Comparison of ENCODE assay signal across 8 mouse cellular contexts in the genomic region with DNA sequence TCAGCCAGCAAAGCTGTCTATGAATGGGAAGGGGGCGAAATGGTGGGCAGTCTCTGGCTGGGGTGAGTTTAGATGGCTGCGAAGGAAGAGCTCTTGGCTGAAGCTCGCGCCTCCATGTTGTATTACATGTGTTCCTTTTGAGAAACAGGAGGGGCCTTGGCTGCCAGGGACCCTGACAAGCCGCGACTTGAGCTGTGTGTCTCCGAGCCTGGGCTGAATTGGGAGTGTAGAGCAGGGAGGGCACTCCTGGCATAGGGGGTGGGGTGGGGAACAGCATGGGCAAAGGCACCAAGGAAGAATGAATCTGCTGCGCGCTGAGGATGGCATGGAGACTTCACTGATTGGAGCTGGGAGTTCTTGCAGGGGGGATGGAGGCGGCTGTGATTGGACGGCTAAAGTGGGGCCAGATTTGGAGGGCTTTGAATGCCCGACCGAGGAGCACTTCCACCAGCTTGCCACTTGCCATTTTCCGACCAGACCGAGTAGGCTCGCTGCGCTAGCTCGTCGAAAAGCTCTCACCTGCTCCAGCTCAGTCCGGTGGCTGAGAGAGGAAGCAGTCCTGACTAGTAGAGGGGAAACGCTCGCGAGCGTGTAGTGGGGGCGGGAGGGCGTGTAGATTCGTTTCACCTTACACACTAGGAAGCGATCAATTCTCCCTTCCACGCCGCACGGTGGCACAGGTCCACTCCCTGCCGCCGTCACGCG. TPM values are rescaled to one million over a fixed set of nuclear protein-coding genes. Genes with fewer than 3 reads are reported as not detected.
DNase-seq lines count a peak whose midpoint lies in the region; ATAC-seq and TF ChIP-seq lines count a peak whose summit lies in the region.

No protein-coding gene starts in this region.

- peak; percentile 90 for ATAC-seq in lung, embryonic 14.5 days (ENCODE audit: insufficient read depth)
- peak; percentile 83 for ATAC-seq in neutrophil, adult 5-6 weeks (ENCODE audit: extremely low read depth, insufficient number of reproducible peaks, low FRiP score, poor library complexity, severe bottlenecking)

- no peak; the same call in 1 of the 2 replicates for TF ChIP-seq CTCF in lung, embryonic 14.5 days (IDR thresholded peaks at IDR 0.05; ENCODE audit: low read depth)

- peak overlapping the region; percentile 99 for H3K27ac ChIP-seq in lung, embryonic 14.5 days (ENCODE audit: low read depth)

- WGBS in lung, embryonic 14.5 days = 2% methylated on average over 35 of the region's 35 CpGs

- H3K9me3 ChIP-seq in lung, embryonic 14.5 days (ENCODE audit: low read depth, low read length) = no peaks in the 10 kb centered on the region

- peaks cover 6% of the 10 kb centered on the region for H3K4me1 ChIP-seq in lung, embryonic 14.5 days (ENCODE audit: insufficient read depth)

- DNase-seq in MEL-GATA-1-ER (ENCODE audit: extremely low read depth, low read depth) = peak; percentile 42
- DNase-seq in cerebellum, adult 8-10 months = peak; percentile 62
- DNase-seq in forelimb bud, embryonic 11.5 days (ENCODE audit: low read depth, low spot score) = peak; percentile 93
- DNase-seq in heart, postnatal 4 days = peak; percentile 78
- peak; percentile 81 to 83 for DNase-seq in layer of hippocampus, adult 8-10 months (ENCODE audit: low spot score in 2 of 2)
- peak; percentile 90 for DNase-seq in lung, embryonic 14.5 days
- peak; percentile 66 to 74 for DNase-seq in thymus, adult 18-20 months

- H3K4me3 ChIP-seq in lung, embryonic 14.5 days (ENCODE audit: low read depth, low read length) = peak overlapping the region; percentile 96

- H3K9ac ChIP-seq in lung, embryonic 14.5 days = peak overlapping the region; percentile 98

- H3K36me3 ChIP-seq in lung, embryonic 14.5 days (ENCODE audit: insufficient read depth) = no peaks in the 10 kb centered on the region

- no peaks in the 10 kb centered on the region for H3K27me3 ChIP-seq in lung, embryonic 14.5 days (ENCODE audit: insufficient read depth, low read length)

- peak overlapping the region; percentile 73 for H3K4me2 ChIP-seq in lung, embryonic 14.5 days

RNA-seq across cellular contexts. Expression of gene Rfx7, which starts 0.6 kb away (rescaled TPM):
- 10 to 100 TPM; 18.1 to 18.9 TPM for total RNA-seq in heart, postnatal 4 days (2021)
- 10 to 100 TPM; 23.1 to 29.5 (median 24.4) TPM for total RNA-seq in layer of hippocampus, adult 8-10 months (2022)
- 17.1 and 18.1 TPM in 2 replicates for polyA plus RNA-seq in lung, embryonic 14.5 days (2014; fragmentation: Nextera tagmentation; extraction: Ambion mirVana)
- 42.8 and 46.0 TPM in 2 replicates for total RNA-seq in neutrophil, adult 5-6 weeks (2017)

RNA-seq across cellular contexts. Expression of gene Tex9, which starts 39.4 kb away (rescaled TPM):
- 1 to 10 TPM; 4.3 to 6.2 TPM for total RNA-seq in heart, postnatal 4 days (2021)
- 10 to 100 TPM in 2 of 4 experiments, 1 to 10 TPM in 2; 6.8 to 13.8 (median 10.4) TPM for total RNA-seq in layer of hippocampus, adult 8-10 months (2022)
- 31.7 and 37.5 TPM in 2 replicates for polyA plus RNA-seq in lung, embryonic 14.5 days (2014; fragmentation: Nextera tagmentation; extraction: Ambion mirVana)
- total RNA-seq in neutrophil, adult 5-6 weeks (2017) = 39.2 and 39.7 TPM in 2 replicates

Comparison
In these comparisons a context has a peak if more than half of its experiments do, and no peak if none do; other contexts are left out.
1. Peak in every context shown above with its lines: DNase-seq, ATAC-seq, H3K4me3 ChIP-seq and H3K27ac ChIP-seq.
2. DNase-seq: peak in every context shown above with its lines; median percentile 93 in forelimb bud, embryonic 11.5 days; 90 in lung, embryonic 14.5 days; 82 in layer of hippocampus, adult 8-10 months; 78 in heart, postnatal 4 days; 70 in thymus, adult 18-20 months; 62 in cerebellum, adult 8-10 months; 42 in MEL-GATA-1-ER.